Mouse (Mus musculus) E14TG2a.4 (cell line): ENCODE data around the gene Tns3.

Experiments
- CTCF ChIP-seq: conservative IDR thresholded peaks from 2 replicates; pipeline ENCODE4 v1.5.1; 2014; ENCODE audit warnings: low read length
- NANOG ChIP-seq: IDR thresholded peaks from 2 replicates; pipeline ENCODE4 v1.6.1; 2014; ENCODE audit warnings: borderline replicate concordance, low read length, mixed read lengths

DNA sequence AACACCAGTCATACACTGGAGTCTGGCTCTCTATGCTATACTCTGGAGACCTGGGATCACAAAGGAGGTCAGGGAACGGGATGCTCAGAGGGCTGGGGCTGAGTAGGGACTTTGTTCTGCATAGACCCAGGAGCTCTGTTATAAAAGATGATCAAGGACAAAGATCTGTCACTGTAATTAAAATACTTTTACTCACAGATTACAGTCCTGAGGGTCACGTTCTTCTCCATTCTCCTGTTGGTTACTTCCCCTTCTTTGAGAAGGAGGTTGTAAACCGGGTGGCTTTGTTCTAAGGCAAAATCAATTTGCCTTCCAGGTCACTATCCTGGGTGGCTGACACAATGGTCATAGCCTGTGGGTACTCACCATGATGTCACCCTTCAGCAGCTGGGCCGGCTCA is 133.8 kb downstream of the Tns3 start:
- TF ChIP-seq CTCF (no peak), NANOG (no peak)
